Mouse (Mus musculus) adrenal gland, postnatal 14 days (tissue): ENCODE measurements around the gene Gm20388. TPM values are rescaled to one million over a fixed set of nuclear protein-coding genes. Genes with fewer than 3 reads are reported as not detected.
A peak's percentile ranks its signal among the peaks of the same experiment; 100 is the strongest.

Experiments
- DNase-seq: peaks from one replicate; pipeline ENCODE4 v3.0.0; 2021; ENCODE audit warnings: mixed read lengths
- total RNA-seq: library from RNA; stranded (reverse); gene quantifications from 2 replicates; pipeline ENCODE4 v1.2.3, GENCODE M21; 2021

Gm20388 gene
- total RNA-seq, 1 experiment from 2014 or later = 17.6 TPM

- peak; percentile 91 for DNase-seq
These were observed 4439.0 kb downstream of the Gm20388 start for GRCm38 (mm10) chr8:124349663-124350062.

- no peak for DNase-seq
These were observed 4441.0 kb downstream of the Gm20388 start for GRCm38 (mm10) chr8:124351636-124352035.

GRCm38 (mm10) chr8:124360911-124361310, 4450.3 kb downstream of the Gm20388 start:
- no peak for DNase-seq

GRCm38 (mm10) chr8:124361773-124362427, 4451.3 kb downstream of the Gm20388 start:
- DNase-seq = no peak

GRCm38 (mm10) chr8:124362589-124362988, 4451.9 kb downstream of the Gm20388 start:
- no peak for DNase-seq

GRCm38 (mm10) chr8:124363337-124363736, 4452.7 kb downstream of the Gm20388 start:
- DNase-seq = no peak

- peak; percentile 82 for DNase-seq
These were observed 4457.6 kb downstream of the Gm20388 start for GRCm38 (mm10) chr8:124368213-124368612.

GRCm38 (mm10) chr8:124370422-124371183, 4460.0 kb downstream of the Gm20388 start:
- DNase-seq = peak; percentile 33

- no peak for DNase-seq
These were observed 4460.9 kb downstream of the Gm20388 start for GRCm38 (mm10) chr8:124371410-124372123.

GRCm38 (mm10) chr8:124373753-124374152, 4463.1 kb downstream of the Gm20388 start:
- DNase-seq = no peak

GRCm38 (mm10) chr8:124375168-124375567, 4464.5 kb downstream of the Gm20388 start:
- peak; percentile 62 for DNase-seq

GRCm38 (mm10) chr8:124375727-124376126, 4465.1 kb downstream of the Gm20388 start:
- DNase-seq = no peak

GRCm38 (mm10) chr8:124376406-124376805, 4465.8 kb downstream of the Gm20388 start:
- no peak for DNase-seq

- peak; percentile 57 for DNase-seq
These were observed 4468.6 kb downstream of the Gm20388 start for GRCm38 (mm10) chr8:124379289-124379688.

- no peak for DNase-seq
These were observed 4471.6 kb downstream of the Gm20388 start for GRCm38 (mm10) chr8:124382235-124382634.

- no peak for DNase-seq
These were observed 4473.7 kb downstream of the Gm20388 start for GRCm38 (mm10) chr8:124384336-124384735.

GRCm38 (mm10) chr8:124386225-124386899, 4475.7 kb downstream of the Gm20388 start:
- DNase-seq = peak; percentile 68

GRCm38 (mm10) chr8:124389495-124389894, 4478.9 kb downstream of the Gm20388 start:
- no peak for DNase-seq

GRCm38 (mm10) chr8:124391191-124391590, 4480.6 kb downstream of the Gm20388 start:
- no peak for DNase-seq

GRCm38 (mm10) chr8:124392271-124393012, 4481.8 kb downstream of the Gm20388 start:
- DNase-seq = no peak

GRCm38 (mm10) chr8:124393013-124393412, 4482.4 kb downstream of the Gm20388 start:
- no peak for DNase-seq

- no peak for DNase-seq
These were observed 4483.3 kb downstream of the Gm20388 start for GRCm38 (mm10) chr8:124393927-124394326.
